Mouse (Mus musculus): Measurements from ENCODE around the gene Lypla2.

Gene Lypla2

GRCm38 (mm10) chr4:135971805-135972555 lies 446 bp downstream of the Lypla2 start:
- DNase-seq: no peak

GRCm38 (mm10) chr4:135970585-135970984 lies 1.8 kb downstream of the Lypla2 start:
- peak in 1 of 2 experiments; percentile 16 for DNase-seq

- DNase-seq: peak; percentile 34 to 35
Observed at GRCm38 (mm10) chr4:135969070-135969750, 3.2 kb downstream of the Lypla2 start.

GRCm38 (mm10) chr4:135968271-135968869 lies 4.1 kb downstream of the Lypla2 start:
- peak; percentile 27 to 38 for DNase-seq

- DNase-seq: peak; percentile 35 to 41
Observed at GRCm38 (mm10) chr4:135967086-135967760, 5.2 kb downstream of the Lypla2 start.

- peak in 1 of 2 experiments; percentile 14 for DNase-seq
Observed at GRCm38 (mm10) chr4:135966283-135966682, 6.1 kb downstream of the Lypla2 start.

- DNase-seq: no peak
Observed at GRCm38 (mm10) chr4:135965113-135965512, 7.3 kb downstream of the Lypla2 start.

- DNase-seq: peak; percentile 70 to 73
Observed at GRCm38 (mm10) chr4:135964426-135964825, 8.0 kb downstream of the Lypla2 start.

GRCm38 (mm10) chr4:135963457-135964193 lies 8.8 kb downstream of the Lypla2 start, which contains the start of gene Gale:
Gene Gale, plus strand, starts transcription at chr4:135963727.
- peak; percentile 97 to 98 for DNase-seq

- no peak for DNase-seq
Observed at GRCm38 (mm10) chr4:135962946-135963345, 9.5 kb downstream of the Lypla2 start.

GRCm38 (mm10) chr4:135962198-135962597 lies 10.2 kb downstream of the Lypla2 start:
- peak; percentile 19 to 20 for DNase-seq

GRCm38 (mm10) chr4:135961709-135962108 lies 10.7 kb downstream of the Lypla2 start:
- DNase-seq: peak; percentile 5 to 9

- peak; percentile 89 to 92 for DNase-seq
Observed at GRCm38 (mm10) chr4:135960717-135961116, 11.7 kb downstream of the Lypla2 start.

- no peak for DNase-seq
Observed at GRCm38 (mm10) chr4:135958354-135958753, 14.1 kb downstream of the Lypla2 start.

- no peak for DNase-seq
Observed at GRCm38 (mm10) chr4:135955886-135956285, 16.5 kb downstream of the Lypla2 start.

GRCm38 (mm10) chr4:135954241-135954640 lies 18.2 kb downstream of the Lypla2 start:
- peak; percentile 86 to 91 for DNase-seq

- DNase-seq: no peak
Observed at GRCm38 (mm10) chr4:135953179-135953578, 19.2 kb downstream of the Lypla2 start.

- DNase-seq: peak in 1 of 2 experiments; percentile 50
Observed at GRCm38 (mm10) chr4:135951505-135951904, 20.9 kb downstream of the Lypla2 start.

GRCm38 (mm10) chr4:135950365-135950764 lies 22.1 kb downstream of the Lypla2 start:
- peak in 1 of 2 experiments; percentile 36 for DNase-seq

- DNase-seq: peak; percentile 59 to 61
Observed at GRCm38 (mm10) chr4:135949911-135950310, 22.5 kb downstream of the Lypla2 start.

GRCm38 (mm10) chr4:135949475-135949874 lies 23.0 kb downstream of the Lypla2 start:
- peak in 1 of 2 experiments; percentile 26 for DNase-seq

- no peak for DNase-seq
Observed at GRCm38 (mm10) chr4:135948142-135948541, 24.3 kb downstream of the Lypla2 start.

All from cerebellum, postnatal 10 days (tissue).